8 mouse cellular contexts compared by ENCODE assay signal in genomic region chr15:28025447-28026166, GRCm38 (mm10). TPM values are rescaled to one million over a fixed set of nuclear protein-coding genes. Genes with fewer than 3 reads are reported as not detected.
DNase-seq lines count a peak whose midpoint lies in the region; ATAC-seq and TF ChIP-seq lines count a peak whose summit lies in the region.

Trio (minus strand) TSS chr15:28025848.

- DNase-seq in adrenal gland, adult 8-10 months = peak; percentile 98
- DNase-seq in embryo, embryonic 9.5 days (ENCODE audit: extremely low spot score) = peak; percentile 98
- peak; percentile 97 for DNase-seq in left cerebral cortex, postnatal 36 days (ENCODE audit: low spot score in 2 of 2)
- DNase-seq in midbrain, embryonic 10.5 days (ENCODE audit: low spot score) = peak; percentile 99
- peak; percentile 94 to 95 for DNase-seq in right cerebral cortex, postnatal 36 days (ENCODE audit: low spot score in 2 of 2)
- peak; percentile 97 to 98 for DNase-seq in urinary bladder, postnatal 4 days (ENCODE audit: low spot score in 2 of 2)

- H3K27me3 ChIP-seq in intestine, postnatal 0 days (replicated peaks; ENCODE audit: control insufficient read depth, insufficient read depth, low read length) = no peaks in the 10 kb centered on the region
- peaks cover 38% of the 10 kb centered on the region for H3K27me3 ChIP-seq in midbrain, embryonic 10.5 days (ENCODE audit: low read depth, poor library complexity, severe bottlenecking)

- peak within 1 kb of the TSS; percentile 87 for H3K4me3 ChIP-seq in intestine, postnatal 0 days (ENCODE audit: low read depth, low read length)
- peak within 1 kb of the TSS; percentile 98 for H3K4me3 ChIP-seq in midbrain, embryonic 10.5 days

- no peaks in the 10 kb centered on the region for H3K36me3 ChIP-seq in intestine, postnatal 0 days (ENCODE audit: control insufficient read depth, insufficient read depth)
- no peaks in the 10 kb centered on the region for H3K36me3 ChIP-seq in midbrain, embryonic 10.5 days

- H3K4me1 ChIP-seq in intestine, postnatal 0 days (replicated peaks; ENCODE audit: control insufficient read depth, insufficient read depth, low read length) = peaks cover 7% of the 10 kb centered on the region
- H3K4me1 ChIP-seq in midbrain, embryonic 10.5 days = peaks cover 46% of the 10 kb centered on the region

- peak within 1 kb of the TSS; percentile 97 for H3K4me2 ChIP-seq in intestine, postnatal 0 days (replicated peaks; ENCODE audit: low read depth)

- under 1% methylated on average over 78 of the region's 94 CpGs for WGBS in intestine, postnatal 0 days
- WGBS in midbrain, embryonic 10.5 days = 2% methylated on average over 94 of the region's 94 CpGs

- no peaks in the 10 kb centered on the region for H3K9me3 ChIP-seq in intestine, postnatal 0 days (ENCODE audit: control insufficient read depth)
- H3K9me3 ChIP-seq in midbrain, embryonic 10.5 days (replicated peaks) = no peaks in the 10 kb centered on the region

- peak within 1 kb of the TSS; percentile 96 for H3K27ac ChIP-seq in intestine, postnatal 0 days (ENCODE audit: low read depth, low read length)
- peak within 1 kb of the TSS; percentile 97 for H3K27ac ChIP-seq in midbrain, embryonic 10.5 days (replicated peaks)

- ATAC-seq in granulocyte monocyte progenitor cell, adult 5-6 weeks (replicated peaks; ENCODE audit: poor library complexity, severe bottlenecking) = peak; percentile 88
- ATAC-seq in intestine, postnatal 0 days = peak; percentile 98

- TF ChIP-seq CTCF in intestine, postnatal 0 days (IDR thresholded peaks at IDR 0.05; ENCODE audit: low read depth) = no peak

- peak within 1 kb of the TSS; percentile 95 for H3K9ac ChIP-seq in intestine, postnatal 0 days (ENCODE audit: low read depth, low read length)

- intact Hi-C loops in left cerebral cortex, postnatal 36 days (cut with DNase I) = loop anchor here (2.0 to 5.0 kb wide), 3 partner anchors 107 to 157 kb away; no protein-coding TSS in a partner anchor

RNA-seq across cellular contexts. Expression of gene Trio, which starts in this region (rescaled TPM):
- total RNA-seq in adrenal gland, adult 8-10 months (2022) = 10 to 100 TPM; 57.9 to 84.0 (median 69.8) TPM
- total RNA-seq in granulocyte monocyte progenitor cell, adult 5-6 weeks (2014; fragmentation: Nextera tagmentation) = 30.3 and 40.2 TPM in 2 replicates
- total RNA-seq in granulocyte monocyte progenitor cell, adult 5-6 weeks (2017) = 21.1 and 25.9 TPM in 2 replicates
- polyA plus RNA-seq in intestine, postnatal 0 days (2015; fragmentation: Nextera tagmentation; extraction: Ambion mirVana) = 10.0 and 11.8 TPM in 2 replicates
- total RNA-seq in left cerebral cortex, postnatal 36 days (2021) = 100 to 1,000 TPM; 182 to 280 TPM
- polyA plus RNA-seq in midbrain, embryonic 10.5 days (2016; fragmentation: Nextera tagmentation; extraction: Ambion mirVana) = 19.0 and 24.6 TPM in 2 replicates

Comparison
In these comparisons a context has a peak if more than half of its experiments do, and no peak if none do; other contexts are left out.
1. Peak in every context shown above with its lines: DNase-seq, ATAC-seq, H3K4me3 ChIP-seq and H3K27ac ChIP-seq.